Mouse (Mus musculus) left cerebral cortex, adult 6 months (tissue): Measurements from ENCODE around the gene Adat2. TPM values are rescaled to one million over a fixed set of nuclear protein-coding genes. Genes with fewer than 3 reads are reported as not detected.

Experiments used
- long read RNA-seq, 2 experiments: library from polyadenylated mRNA; unstranded; transcript quantifications; one replicate each; pipeline ENCODE4 v2.0.0; 2019 to 2020
- polyA plus RNA-seq: library from polyadenylated mRNA; unstranded; fragments of <200 nt; fragmentation: Nextera tagmentation; gene quantifications from 2 replicates; pipeline ENCODE4 v1.2.3, GENCODE M21; 2021

The Adat2 gene
- 4.2 and 4.4 TPM in 2 replicates for polyA plus RNA-seq
- long read RNA-seq, experiment 1, partial matches to known transcripts, result 0 of 1 reads
- long read RNA-seq, experiment 1, other reads (novel, unspliced or antisense), result 0 of 1 reads
- long read RNA-seq, experiment 2, partial matches to known transcripts, result 0 of 2 reads
- long read RNA-seq, experiment 2, other reads (novel, unspliced or antisense), result 0 of 2 reads

DNA sequence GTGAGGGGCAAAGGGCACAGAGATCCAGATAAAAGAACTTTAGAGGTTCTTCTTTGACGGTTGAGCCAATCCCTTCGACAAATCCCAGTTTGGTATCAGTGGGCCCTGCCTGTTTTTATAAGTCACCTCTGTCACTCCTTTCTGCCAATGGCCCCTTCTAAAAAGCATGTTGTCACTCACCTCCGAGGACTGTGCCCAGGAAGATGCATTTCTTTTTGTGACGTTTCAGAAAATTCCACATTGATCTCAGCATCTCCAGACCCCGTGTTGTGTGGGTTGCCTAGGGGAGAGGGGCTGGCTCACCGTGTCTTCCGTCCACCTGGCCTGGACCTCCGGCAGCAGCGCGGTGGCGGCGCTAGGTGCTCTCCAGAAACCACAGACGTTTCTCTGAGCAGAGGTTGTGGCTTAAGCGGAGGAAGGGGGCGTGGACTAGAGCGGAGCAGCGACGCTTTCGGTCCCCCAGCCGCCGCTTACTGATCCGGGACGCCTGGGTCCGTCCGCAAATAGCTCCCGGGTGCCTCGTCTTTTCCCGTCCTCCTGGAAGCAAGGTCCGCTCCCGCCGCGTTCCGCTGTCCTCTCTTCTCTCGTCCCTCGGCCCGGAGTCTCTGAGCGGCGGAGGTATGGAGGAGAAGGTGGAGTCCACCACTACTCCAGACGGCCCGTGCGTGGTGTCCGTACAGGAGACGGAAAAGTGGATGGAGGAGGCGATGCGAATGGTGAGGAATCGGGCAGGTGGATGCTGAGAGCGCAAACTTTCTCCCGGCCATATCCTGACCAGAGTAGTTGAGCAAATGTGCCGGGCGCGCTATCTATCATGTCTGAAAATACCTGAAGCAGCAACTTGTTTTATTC lies at the start of gene Adat2, which contains the start of gene Pex3:
Adat2 (plus strand) TSS at position 249 of the 852 bp plus-strand sequence.
Pex3 (minus strand) TSS at position 497 of the 852 bp plus-strand sequence.

Other genes with a start within 250 kb of the Adat2 start
- gene Phactr2, start 78.5 kb upstream of the Adat2 start, polyA plus RNA-seq, result 9.1 and 11.9 TPM in 2 replicates
- 39.8 and 40.6 TPM in 2 replicates for gene Fuca2, start 53.4 kb upstream of the Adat2 start, polyA plus RNA-seq
- gene Pex3, start 248 bp downstream of the Adat2 start, polyA plus RNA-seq, result 17.1 and 25.8 TPM in 2 replicates